Mouse (Mus musculus): ENCODE data around the gene Nrde2. TPM values are rescaled to one million over a fixed set of nuclear protein-coding genes. Genes with fewer than 3 reads are reported as not detected.
A peak's percentile ranks its signal among the peaks of the same experiment; 100 is the strongest.

Nrde2 gene
- polyA plus RNA-seq, 1 experiment = 18.0 TPM

- Histone ChIP-seq H3K4me3 (ENCODE audit: insufficient read depth, low read length) (no peak overlapping the region), H3K4me1 (ENCODE audit: control insufficient read depth, insufficient read depth, low read length) (no peaks in the 10 kb centered on the region), H3K27ac (ENCODE audit: insufficient read depth, low read depth, low read length) (no peak overlapping the region)
- TF ChIP-seq POLR2A (IDR thresholded peaks at IDR 0.05; ENCODE audit: borderline replicate concordance, low read depth, low read length) = no peak
- no peak for TF ChIP-seq CTCF (IDR thresholded peaks at IDR 0.05; ENCODE audit: low read depth, low read length)
Measured at GRCm38 (mm10) chr12:100128522-100128921, 30.9 kb downstream of the Nrde2 start.

GRCm38 (mm10) chr12:100127866-100128480, 31.5 kb downstream of the Nrde2 start:
- H3K4me3 ChIP-seq (ENCODE audit: insufficient read depth, low read length) = no peak overlapping the region
- TF ChIP-seq CTCF (IDR thresholded peaks at IDR 0.05; ENCODE audit: low read depth, low read length) (no peak), POLR2A (IDR thresholded peaks at IDR 0.05; ENCODE audit: borderline replicate concordance, low read depth, low read length) (no peak)
- H3K27ac ChIP-seq (ENCODE audit: insufficient read depth, low read depth, low read length) = no peak overlapping the region
- no peaks in the 10 kb centered on the region for H3K4me1 ChIP-seq (ENCODE audit: control insufficient read depth, insufficient read depth, low read length)

GRCm38 (mm10) chr12:100126968-100127865, 32.2 kb downstream of the Nrde2 start:
- no peak overlapping the region for H3K27ac ChIP-seq (ENCODE audit: insufficient read depth, low read depth, low read length)
- H3K4me3 ChIP-seq (ENCODE audit: insufficient read depth, low read length) = no peak overlapping the region
- TF ChIP-seq CTCF (IDR thresholded peaks at IDR 0.05; ENCODE audit: low read depth, low read length) = no peak
- TF ChIP-seq POLR2A (IDR thresholded peaks at IDR 0.05; ENCODE audit: borderline replicate concordance, low read depth, low read length) = no peak
- H3K4me1 ChIP-seq (ENCODE audit: control insufficient read depth, insufficient read depth, low read length) = no peaks in the 10 kb centered on the region

- Histone ChIP-seq H3K4me1 (ENCODE audit: control insufficient read depth, insufficient read depth, low read length) (no peaks in the 10 kb centered on the region), H3K4me3 (ENCODE audit: insufficient read depth, low read length) (no peak overlapping the region), H3K27ac (ENCODE audit: insufficient read depth, low read depth, low read length) (no peak overlapping the region)
- TF ChIP-seq POLR2A (IDR thresholded peaks at IDR 0.05; ENCODE audit: borderline replicate concordance, low read depth, low read length) (no peak), CTCF (IDR thresholded peaks at IDR 0.05; ENCODE audit: low read depth, low read length) (peak; percentile 41)
Measured at GRCm38 (mm10) chr12:100124913-100125798, 34.3 kb downstream of the Nrde2 start.

GRCm38 (mm10) chr12:100123476-100123875, 36.0 kb downstream of the Nrde2 start:
- no peak overlapping the region for H3K4me3 ChIP-seq (ENCODE audit: insufficient read depth, low read length)
- no peak for TF ChIP-seq POLR2A (IDR thresholded peaks at IDR 0.05; ENCODE audit: borderline replicate concordance, low read depth, low read length)
- TF ChIP-seq CTCF (IDR thresholded peaks at IDR 0.05; ENCODE audit: low read depth, low read length) = no peak
- H3K4me1 ChIP-seq (ENCODE audit: control insufficient read depth, insufficient read depth, low read length) = no peaks in the 10 kb centered on the region
- H3K27ac ChIP-seq (ENCODE audit: insufficient read depth, low read depth, low read length) = no peak overlapping the region

GRCm38 (mm10) chr12:100122921-100123381, 36.5 kb downstream of the Nrde2 start:
- TF ChIP-seq POLR2A (IDR thresholded peaks at IDR 0.05; ENCODE audit: borderline replicate concordance, low read depth, low read length) = no peak

GRCm38 (mm10) chr12:100115982-100116381, 43.5 kb downstream of the Nrde2 start:
- Histone ChIP-seq H3K27ac (ENCODE audit: insufficient read depth, low read depth, low read length) (peak overlapping the region; percentile 82), H3K4me1 (ENCODE audit: control insufficient read depth, insufficient read depth, low read length) (peaks cover 29% of the 10 kb centered on the region)

More at GRCm38 (mm10) chr12:100122921-100123381, 36.5 kb downstream of the Nrde2 start:
- no peaks in the 10 kb centered on the region for H3K4me1 ChIP-seq (ENCODE audit: control insufficient read depth, insufficient read depth, low read length)
- H3K27ac ChIP-seq (ENCODE audit: insufficient read depth, low read depth, low read length) = no peak overlapping the region
- no peak overlapping the region for H3K4me3 ChIP-seq (ENCODE audit: insufficient read depth, low read length)

GRCm38 (mm10) chr12:100109986-100110696, 49.3 kb downstream of the Nrde2 start, which contains the start of gene Psmc1:
Gene Psmc1 (plus strand): TSS chr12:100110154.
- TF ChIP-seq CTCF (IDR thresholded peaks at IDR 0.05; ENCODE audit: low read depth, low read length) (no peak), POLR2A (IDR thresholded peaks at IDR 0.05; ENCODE audit: borderline replicate concordance, low read depth, low read length) (peak; percentile 74; the same call in 1 of the 2 replicates)
- Histone ChIP-seq H3K27ac (ENCODE audit: insufficient read depth, low read depth, low read length) (peak within 1 kb of the TSS; percentile 87), H3K4me1 (ENCODE audit: control insufficient read depth, insufficient read depth, low read length) (peaks cover 39% of the 10 kb centered on the region), H3K4me3 (ENCODE audit: insufficient read depth, low read length) (peak within 1 kb of the TSS; percentile 97)

More at GRCm38 (mm10) chr12:100115982-100116381, 43.5 kb downstream of the Nrde2 start:
- H3K4me3 ChIP-seq (ENCODE audit: insufficient read depth, low read length) = no peak overlapping the region
- TF ChIP-seq CTCF (IDR thresholded peaks at IDR 0.05; ENCODE audit: low read depth, low read length) = no peak
- no peak for TF ChIP-seq POLR2A (IDR thresholded peaks at IDR 0.05; ENCODE audit: borderline replicate concordance, low read depth, low read length)

- H3K27ac ChIP-seq (ENCODE audit: insufficient read depth, low read depth, low read length) = no peak overlapping the region
- peaks cover 37% of the 10 kb centered on the region for H3K4me1 ChIP-seq (ENCODE audit: control insufficient read depth, insufficient read depth, low read length)
- H3K4me3 ChIP-seq (ENCODE audit: insufficient read depth, low read length) = no peak overlapping the region
- TF ChIP-seq POLR2A (IDR thresholded peaks at IDR 0.05; ENCODE audit: borderline replicate concordance, low read depth, low read length) (no peak), CTCF (IDR thresholded peaks at IDR 0.05; ENCODE audit: low read depth, low read length) (no peak)
Measured at GRCm38 (mm10) chr12:100107436-100107835, 52.0 kb downstream of the Nrde2 start.

Data from bone marrow macrophage, adult 2 months (primary cell).